Mouse (Mus musculus): Measurements from ENCODE around the gene M1ap. TPM values are rescaled to one million over a fixed set of nuclear protein-coding genes. Genes with fewer than 3 reads are reported as not detected.
A peak's percentile ranks its signal among the peaks of the same experiment; 100 is the strongest.

The M1ap gene
- total RNA-seq, 2 experiments from 2014 or later = 0.88 TPM; not detected in 1

GRCm38 (mm10) chr6:83006114-83006513, 59.4 kb downstream of the M1ap start:
- DNase-seq (ENCODE audit: low spot score in 2 of 2) = no peak

GRCm38 (mm10) chr6:83008659-83009058, 62.0 kb downstream of the M1ap start:
- DNase-seq (ENCODE audit: low spot score in 2 of 2) = no peak

GRCm38 (mm10) chr6:83010010-83010409, 63.3 kb downstream of the M1ap start:
- DNase-seq (ENCODE audit: low spot score in 2 of 2) = no peak

GRCm38 (mm10) chr6:83011255-83011654, 64.6 kb downstream of the M1ap start:
- no peak for DNase-seq (ENCODE audit: low spot score in 2 of 2)

- no peak for DNase-seq (ENCODE audit: low spot score in 2 of 2)
Observed at GRCm38 (mm10) chr6:83011756-83012155, 65.1 kb downstream of the M1ap start.

GRCm38 (mm10) chr6:83013444-83013843, 66.7 kb downstream of the M1ap start:
- DNase-seq (ENCODE audit: low spot score in 2 of 2) = no peak

- DNase-seq (ENCODE audit: low spot score in 2 of 2) = no peak
Observed at GRCm38 (mm10) chr6:83014482-83015466, 68.1 kb downstream of the M1ap start.

GRCm38 (mm10) chr6:83015749-83016148, 69.0 kb downstream of the M1ap start:
- DNase-seq (ENCODE audit: low spot score in 2 of 2) = no peak

- DNase-seq (ENCODE audit: low spot score in 2 of 2) = peak in 1 of 2 experiments; percentile 57
Observed at GRCm38 (mm10) chr6:83017190-83017589, 70.5 kb downstream of the M1ap start.

- no peak for DNase-seq (ENCODE audit: low spot score in 2 of 2)
Observed at GRCm38 (mm10) chr6:83019044-83019443, 72.3 kb downstream of the M1ap start.

GRCm38 (mm10) chr6:83020121-83020520, 73.4 kb downstream of the M1ap start:
- DNase-seq (ENCODE audit: low spot score in 2 of 2) = no peak

- no peak for DNase-seq (ENCODE audit: low spot score in 2 of 2)
Observed at GRCm38 (mm10) chr6:83020836-83021593, 74.3 kb downstream of the M1ap start.

GRCm38 (mm10) chr6:83023008-83023407, 76.3 kb downstream of the M1ap start:
- no peak for DNase-seq (ENCODE audit: low spot score in 2 of 2)

- DNase-seq (ENCODE audit: low spot score in 2 of 2) = no peak
Observed at GRCm38 (mm10) chr6:83023786-83024185, 77.1 kb downstream of the M1ap start.

- no peak for DNase-seq (ENCODE audit: low spot score in 2 of 2)
Observed at GRCm38 (mm10) chr6:83024421-83024820, 77.7 kb downstream of the M1ap start.

- DNase-seq (ENCODE audit: low spot score in 2 of 2) = no peak
Observed at GRCm38 (mm10) chr6:83025221-83025620, 78.5 kb downstream of the M1ap start.

- DNase-seq (ENCODE audit: low spot score in 2 of 2) = no peak
Observed at GRCm38 (mm10) chr6:83027293-83027692, 80.6 kb downstream of the M1ap start.

GRCm38 (mm10) chr6:83027706-83028105, 81.0 kb downstream of the M1ap start:
- DNase-seq (ENCODE audit: low spot score in 2 of 2) = no peak

GRCm38 (mm10) chr6:83029777-83030176, 83.1 kb downstream of the M1ap start:
- DNase-seq (ENCODE audit: low spot score in 2 of 2) = no peak

- no peak for DNase-seq (ENCODE audit: low spot score in 2 of 2)
Observed at GRCm38 (mm10) chr6:83031111-83031510, 84.4 kb downstream of the M1ap start.

- no peak for DNase-seq (ENCODE audit: low spot score in 2 of 2)
Observed at GRCm38 (mm10) chr6:83031921-83032590, 85.4 kb downstream of the M1ap start.
